Mouse (Mus musculus): Measurements from ENCODE around the gene Hoxd8. TPM values are rescaled to one million over a fixed set of nuclear protein-coding genes. Genes with fewer than 3 reads are reported as not detected.

Hoxd8 gene
- polyA plus RNA-seq, 1 experiment, result not detected

- no peaks in the 10 kb centered on the region for H3K4me1 ChIP-seq (ENCODE audit: control insufficient read depth, insufficient read depth, low read length)
- WGBS, result 3% methylated on average over 43 of the region's 43 CpGs
- no peak overlapping the region for H3K4me3 ChIP-seq (replicated peaks; ENCODE audit: insufficient read depth, low read depth, low read length)
Observed at GRCm38 (mm10) chr2:74740311-74741091, 36.1 kb downstream of the Hoxd8 start.

GRCm38 (mm10) chr2:74741252-74741978 lies 37.0 kb downstream of the Hoxd8 start:
- peaks cover 3% of the 10 kb centered on the region; the same call in 1 of the 2 replicates for H3K27me3 ChIP-seq (ENCODE audit: control insufficient read depth, insufficient read depth, low read length)
- no peak for DNase-seq
- H3K4me1 ChIP-seq (ENCODE audit: control insufficient read depth, insufficient read depth, low read length), result no peaks in the 10 kb centered on the region
- WGBS, result 36% methylated on average over 2 of the region's 3 CpGs
- no peak overlapping the region for H3K4me3 ChIP-seq (replicated peaks; ENCODE audit: insufficient read depth, low read depth, low read length)
- TF ChIP-seq POLR2A (IDR thresholded peaks at IDR 0.05; ENCODE audit: borderline replicate concordance, insufficient read depth, low read length) (no peak), CTCF (IDR thresholded peaks at IDR 0.05; ENCODE audit: borderline replicate concordance, insufficient read depth, low read depth, low read length) (no peak)
- no peak overlapping the region for H3K27ac ChIP-seq (ENCODE audit: insufficient read depth, low read length)

More at GRCm38 (mm10) chr2:74740311-74741091, 36.1 kb downstream of the Hoxd8 start:
- no peak for TF ChIP-seq CTCF (IDR thresholded peaks at IDR 0.05; ENCODE audit: borderline replicate concordance, insufficient read depth, low read depth, low read length)
- no peak for TF ChIP-seq POLR2A (IDR thresholded peaks at IDR 0.05; ENCODE audit: borderline replicate concordance, insufficient read depth, low read length)
- Histone ChIP-seq H3K27ac (ENCODE audit: insufficient read depth, low read length) (no peak overlapping the region), H3K27me3 (ENCODE audit: control insufficient read depth, insufficient read depth, low read length) (peaks cover 4% of the 10 kb centered on the region; the same call in 1 of the 2 replicates)
- no peak for DNase-seq

GRCm38 (mm10) chr2:74741979-74742277 lies 37.5 kb downstream of the Hoxd8 start:
- no peak for TF ChIP-seq POLR2A (IDR thresholded peaks at IDR 0.05; ENCODE audit: borderline replicate concordance, insufficient read depth, low read length)
- no peak for TF ChIP-seq CTCF (IDR thresholded peaks at IDR 0.05; ENCODE audit: borderline replicate concordance, insufficient read depth, low read depth, low read length)
- H3K27me3 ChIP-seq (ENCODE audit: control insufficient read depth, insufficient read depth, low read length), result peaks cover 3% of the 10 kb centered on the region; the same call in 1 of the 2 replicates
- H3K27ac ChIP-seq (ENCODE audit: insufficient read depth, low read length), result no peak overlapping the region

GRCm38 (mm10) chr2:74745540-74746297 lies 41.3 kb downstream of the Hoxd8 start:
- DNase-seq, result no peak
- Histone ChIP-seq H3K27ac (ENCODE audit: insufficient read depth, low read length) (no peak overlapping the region), H3K27me3 (ENCODE audit: control insufficient read depth, insufficient read depth, low read length) (peaks cover 7% of the 10 kb centered on the region; the same call in 1 of the 2 replicates), H3K4me3 (replicated peaks; ENCODE audit: insufficient read depth, low read depth, low read length) (no peak overlapping the region), H3K4me1 (ENCODE audit: control insufficient read depth, insufficient read depth, low read length) (no peaks in the 10 kb centered on the region)
- TF ChIP-seq CTCF (IDR thresholded peaks at IDR 0.05; ENCODE audit: borderline replicate concordance, insufficient read depth, low read depth, low read length) (no peak), POLR2A (IDR thresholded peaks at IDR 0.05; ENCODE audit: borderline replicate concordance, insufficient read depth, low read length) (no peak)
- 4% methylated on average over 6 of the region's 6 CpGs for WGBS

More at GRCm38 (mm10) chr2:74741979-74742277, 37.5 kb downstream of the Hoxd8 start:
- H3K4me1 ChIP-seq (ENCODE audit: control insufficient read depth, insufficient read depth, low read length), result no peaks in the 10 kb centered on the region
- DNase-seq, result no peak
- H3K4me3 ChIP-seq (replicated peaks; ENCODE audit: insufficient read depth, low read depth, low read length), result no peak overlapping the region

- WGBS, result 1% methylated on average over 58 of the region's 58 CpGs
- H3K4me3 ChIP-seq (replicated peaks; ENCODE audit: insufficient read depth, low read depth, low read length), result no peak overlapping the region
- H3K27ac ChIP-seq (ENCODE audit: insufficient read depth, low read length), result no peak overlapping the region
- no peaks in the 10 kb centered on the region for H3K4me1 ChIP-seq (ENCODE audit: control insufficient read depth, insufficient read depth, low read length)
- no peak for DNase-seq
- TF ChIP-seq CTCF (IDR thresholded peaks at IDR 0.05; ENCODE audit: borderline replicate concordance, insufficient read depth, low read depth, low read length), result no peak
- TF ChIP-seq POLR2A (IDR thresholded peaks at IDR 0.05; ENCODE audit: borderline replicate concordance, insufficient read depth, low read length), result no peak
- H3K27me3 ChIP-seq (ENCODE audit: control insufficient read depth, insufficient read depth, low read length), result peaks cover 7% of the 10 kb centered on the region; the same call in 1 of the 2 replicates
Observed at GRCm38 (mm10) chr2:74746298-74746921, 42.0 kb downstream of the Hoxd8 start.

GRCm38 (mm10) chr2:74747006-74747405 lies 42.6 kb downstream of the Hoxd8 start:
- Histone ChIP-seq H3K27ac (ENCODE audit: insufficient read depth, low read length) (no peak overlapping the region), H3K27me3 (ENCODE audit: control insufficient read depth, insufficient read depth, low read length) (peaks cover 7% of the 10 kb centered on the region; the same call in 1 of the 2 replicates), H3K4me3 (replicated peaks; ENCODE audit: insufficient read depth, low read depth, low read length) (no peak overlapping the region), H3K4me1 (ENCODE audit: control insufficient read depth, insufficient read depth, low read length) (no peaks in the 10 kb centered on the region)
- TF ChIP-seq POLR2A (IDR thresholded peaks at IDR 0.05; ENCODE audit: borderline replicate concordance, insufficient read depth, low read length) (no peak), CTCF (IDR thresholded peaks at IDR 0.05; ENCODE audit: borderline replicate concordance, insufficient read depth, low read depth, low read length) (no peak)
- DNase-seq, result no peak
- WGBS, result 3% methylated on average over 24 of the region's 24 CpGs

GRCm38 (mm10) chr2:74747661-74748141 lies 43.3 kb downstream of the Hoxd8 start:
- H3K27me3 ChIP-seq (ENCODE audit: control insufficient read depth, insufficient read depth, low read length), result peaks cover 7% of the 10 kb centered on the region; the same call in 1 of the 2 replicates
- no peaks in the 10 kb centered on the region for H3K4me1 ChIP-seq (ENCODE audit: control insufficient read depth, insufficient read depth, low read length)
- no peak overlapping the region for H3K27ac ChIP-seq (ENCODE audit: insufficient read depth, low read length)
- H3K4me3 ChIP-seq (replicated peaks; ENCODE audit: insufficient read depth, low read depth, low read length), result no peak overlapping the region
- WGBS, result 8% methylated on average over 11 of the region's 11 CpGs
- TF ChIP-seq POLR2A (IDR thresholded peaks at IDR 0.05; ENCODE audit: borderline replicate concordance, insufficient read depth, low read length), result no peak
- no peak for TF ChIP-seq CTCF (IDR thresholded peaks at IDR 0.05; ENCODE audit: borderline replicate concordance, insufficient read depth, low read depth, low read length)
- no peak for DNase-seq

All from cerebellum, adult 2 months (tissue).